8 mouse cellular contexts compared by ENCODE assay signal in the genomic region with DNA sequence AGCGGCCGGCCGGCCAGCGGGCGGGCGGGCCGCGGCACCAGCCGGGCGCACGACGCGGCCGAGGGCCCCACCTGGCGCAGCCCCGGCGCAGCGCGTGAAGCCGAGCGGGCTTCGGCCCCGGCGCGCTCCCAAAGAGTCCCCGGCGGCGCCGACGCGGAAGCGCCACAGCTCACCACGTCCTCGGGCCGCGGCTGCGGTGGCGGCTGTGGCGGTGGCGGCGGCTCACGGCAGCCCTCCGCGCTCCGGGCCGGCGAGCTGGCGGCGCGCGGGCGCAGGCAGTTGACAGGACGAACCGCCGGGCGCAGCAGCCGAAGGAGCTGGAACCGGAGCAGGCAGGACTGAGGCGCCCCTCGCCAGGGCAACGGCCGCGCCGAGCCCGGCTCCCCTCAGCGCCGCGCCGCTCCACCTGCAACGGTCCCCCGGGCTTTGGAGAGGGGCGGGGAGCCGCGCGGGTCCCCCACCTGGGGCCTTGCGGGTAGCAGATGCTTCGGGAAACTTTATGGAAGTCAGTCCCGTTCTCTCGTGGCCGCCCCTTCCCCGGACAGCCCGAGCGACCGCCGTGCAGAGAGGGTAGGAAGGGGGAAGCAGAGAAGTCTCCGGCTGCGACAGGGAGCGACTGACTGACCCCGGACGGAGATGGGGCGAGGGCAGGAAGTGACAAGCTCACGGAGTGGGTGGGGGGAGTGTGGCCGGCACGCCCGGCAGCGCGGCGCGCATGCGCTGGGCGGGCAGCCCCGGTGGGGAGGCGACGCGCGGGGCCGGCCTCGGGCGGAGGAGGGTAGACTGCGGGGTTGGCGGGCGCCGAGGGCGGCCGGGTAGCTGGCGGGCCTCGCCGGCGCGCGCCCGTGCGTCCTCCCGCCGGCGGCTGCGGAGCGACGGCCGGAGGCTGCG.
DNase-seq lines count a peak whose midpoint lies in the region; ATAC-seq lines count a peak whose summit lies in the region.

No protein-coding gene starts in this region.

- DNase-seq in ZHBTc4 (ENCODE audit: low read depth, low spot score), result peak; percentile 91
- DNase-seq in gastrocnemius, adult 8-10 months (ENCODE audit: low spot score in 2 of 2), result peak; percentile 77 to 85
- peak; percentile 87 for DNase-seq in induced T-regulatory cell, adult 2 months (ENCODE audit: low read depth)
- peak; percentile 64 to 85 for DNase-seq in left cerebral cortex, adult 9 months (ENCODE audit: low spot score in 2 of 2)
- DNase-seq in right cerebral cortex, postnatal 14 days, result peak; percentile 85
- DNase-seq in urinary bladder, postnatal 36 days (ENCODE audit: low spot score in 2 of 2), result peak; percentile 78 to 90

- ATAC-seq in common myeloid progenitor, adult 5-6 weeks (replicated peaks; ENCODE audit: low read depth, poor library complexity, severe bottlenecking), result peak; percentile 91
- peak; percentile 83 for ATAC-seq in megakaryocyte progenitor cell, adult 5-6 weeks (replicated peaks; ENCODE audit: poor library complexity)

Comparison
In these comparisons a context has a peak if more than half of its experiments do, and no peak if none do; other contexts are left out.
1. Peak in every context shown above with its lines: DNase-seq and ATAC-seq.